Mouse (Mus musculus) megakaryocyte, embryonic 14.5 days (primary cell): ENCODE results near the gene Ptgfrn. TPM values are rescaled to one million over a fixed set of nuclear protein-coding genes. Genes with fewer than 3 reads are reported as not detected.

Experiments used
- H3K27me3 ChIP-seq: replicated peaks from 2 replicates; pipeline ENCODE3; 2012; ENCODE audit warnings: inconsistent platforms
- H3K36me3 ChIP-seq: replicated peaks from 2 replicates; pipeline ENCODE3; 2012; ENCODE audit warnings: low read length, inconsistent platforms, mixed read lengths
- H3K4me1 ChIP-seq: 2 replicates; pipeline ENCODE4 v1.6.1; 2012; ENCODE audit warnings: inconsistent platforms
- H3K4me3 ChIP-seq: replicated peaks from 2 replicates; pipeline ENCODE3; 2012; ENCODE audit warnings: moderate library complexity, mild to moderate bottlenecking, inconsistent platforms
- H3K9me3 ChIP-seq: 2 replicates; pipeline ENCODE4 v1.6.1; 2012; ENCODE audit warnings: inconsistent platforms
- FLI1 ChIP-seq: IDR thresholded peaks from 2 replicates; pipeline ENCODE4 v1.6.1; 2012; ENCODE audit warnings: low read length, inconsistent platforms, mixed read lengths
- GATA1 ChIP-seq: IDR thresholded peaks from 3 replicates; pipeline ENCODE4 v1.6.1; 2012; ENCODE audit warnings: mixed read lengths, low read length, inconsistent platforms, borderline replicate concordance
- polyA plus RNA-seq: library from polyadenylated mRNA; stranded (reverse); fragments of >175 nt; gene quantifications from 2 replicates; pipeline ENCODE4 v1.2.3, GENCODE M21; 2012; ENCODE audit warnings: low replicate concordance; ENCODE audit not compliant: insufficient read depth

Gene Ptgfrn
- polyA plus RNA-seq, 1 experiment, result 0.22 TPM

DNA sequence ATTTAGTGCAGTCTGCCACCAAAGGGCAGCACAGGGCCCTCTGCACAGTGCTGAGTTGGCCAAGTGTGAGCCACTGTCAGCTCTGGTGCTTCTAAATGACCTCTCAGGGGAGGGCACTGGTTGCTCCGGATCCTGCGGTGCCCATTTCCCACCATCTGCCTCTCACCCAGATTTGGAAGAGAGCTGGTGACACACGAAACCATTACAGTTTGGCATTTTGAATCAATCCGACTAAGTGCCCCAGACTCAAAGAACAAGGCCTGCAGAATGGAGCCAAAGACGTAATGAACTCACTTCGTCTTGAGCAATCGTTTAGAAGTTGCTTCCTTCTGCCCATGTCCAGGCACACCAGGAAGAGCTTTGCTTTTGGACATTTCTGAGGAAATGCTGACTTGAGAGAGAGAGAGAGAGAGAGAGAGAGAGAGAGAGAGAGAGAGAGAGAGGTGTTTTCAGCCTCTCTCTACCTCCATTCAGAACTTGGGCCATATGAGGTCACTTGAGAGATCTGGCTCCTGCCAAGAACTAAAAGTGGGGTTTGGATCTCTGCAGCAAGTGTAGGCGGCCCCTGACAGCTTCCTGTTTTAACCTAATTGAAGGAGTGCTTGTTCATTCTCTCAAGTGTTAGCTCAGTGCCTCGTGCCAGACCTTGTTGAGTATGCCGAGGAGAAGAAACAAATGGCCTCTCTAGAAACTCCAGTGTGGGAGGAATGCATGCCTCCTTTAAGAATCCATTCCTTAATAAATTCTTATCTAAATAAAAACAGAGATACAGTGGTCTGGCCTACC lies 112.1 kb downstream of the Ptgfrn start:
- Histone ChIP-seq H3K9me3 (no peaks in the 10 kb centered on the region), H3K27me3 (peaks cover 6% of the 10 kb centered on the region), H3K4me3 (no peak overlapping the region), H3K36me3 (no peaks in the 10 kb centered on the region), H3K4me1 (peaks cover 36% of the 10 kb centered on the region)
- TF ChIP-seq GATA1, result no peak

GRCm38 (mm10) chr3:100994252-100994651 lies 115.8 kb downstream of the Ptgfrn start:
- H3K9me3 ChIP-seq, result no peaks in the 10 kb centered on the region
- TF ChIP-seq GATA1 (no peak), FLI1 (no peak)
- H3K4me3 ChIP-seq, result no peak overlapping the region
- H3K36me3 ChIP-seq, result no peaks in the 10 kb centered on the region
- peaks cover 50% of the 10 kb centered on the region for H3K4me1 ChIP-seq
- no peaks in the 10 kb centered on the region for H3K27me3 ChIP-seq

- TF ChIP-seq GATA1 (no peak), FLI1 (no peak)
- peak overlapping the region; percentile 83 for H3K4me3 ChIP-seq
- H3K36me3 ChIP-seq, result no peaks in the 10 kb centered on the region
- peaks cover 45% of the 10 kb centered on the region for H3K4me1 ChIP-seq
- no peaks in the 10 kb centered on the region for H3K9me3 ChIP-seq
- peaks cover 2% of the 10 kb centered on the region for H3K27me3 ChIP-seq
Observed at GRCm38 (mm10) chr3:100993718-100994117, 116.4 kb downstream of the Ptgfrn start.

DNA sequence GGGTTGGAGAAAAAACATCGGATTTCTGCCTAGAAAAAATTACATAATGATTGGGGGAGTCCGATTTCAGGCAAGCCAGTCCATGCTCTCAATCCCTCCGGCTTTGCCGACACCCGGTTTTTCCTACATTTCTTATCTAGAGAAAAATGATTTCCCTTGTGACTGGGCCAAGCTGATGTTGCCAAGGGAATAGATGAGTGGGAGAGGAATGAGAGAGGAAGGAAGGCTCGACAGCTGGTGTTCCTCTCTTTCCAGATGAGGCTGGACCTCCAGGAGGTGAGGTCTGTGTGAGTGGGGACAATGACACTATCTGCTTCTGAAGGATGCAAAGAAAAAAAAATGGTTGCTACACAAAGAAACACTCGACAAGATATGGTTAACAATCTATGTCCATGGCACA lies 116.9 kb downstream of the Ptgfrn start:
- Histone ChIP-seq H3K36me3 (no peaks in the 10 kb centered on the region), H3K4me3 (no peak overlapping the region), H3K9me3 (no peaks in the 10 kb centered on the region), H3K4me1 (peaks cover 45% of the 10 kb centered on the region), H3K27me3 (peaks cover 5% of the 10 kb centered on the region)
- no peak for TF ChIP-seq FLI1
- TF ChIP-seq GATA1, result no peak

Other genes with a start within 250 kb of the Ptgfrn start
- 0.70 TPM in 1 of 2 replicates, not detected in the other for gene Trim45, start 188.1 kb downstream of the Ptgfrn start, polyA plus RNA-seq
- 0.40 and 0.71 TPM in 2 replicates for gene Ttf2, start 140.6 kb downstream of the Ptgfrn start, polyA plus RNA-seq
- 0.06 TPM in 1 of 2 replicates, not detected in the other for gene Cd101, start 80.7 kb downstream of the Ptgfrn start, polyA plus RNA-seq
- gene Cd2, start 177.7 kb upstream of the Ptgfrn start, polyA plus RNA-seq, result 0.16 TPM in 1 of 2 replicates, not detected in the other